Mouse (Mus musculus): ENCODE results near the gene Serpinf1.

Gene Serpinf1

GRCm38 (mm10) chr11:75455041-75455736 is 32.7 kb upstream of the Serpinf1 start:
- DNase-seq (ENCODE audit: low read depth), result no peak

GRCm38 (mm10) chr11:75453991-75454930 is 31.8 kb upstream of the Serpinf1 start, which contains the start of gene Wdr81:
Gene Wdr81 (minus strand): TSS chr11:75454717.
- DNase-seq (ENCODE audit: low read depth), result peak; percentile 86

DNA sequence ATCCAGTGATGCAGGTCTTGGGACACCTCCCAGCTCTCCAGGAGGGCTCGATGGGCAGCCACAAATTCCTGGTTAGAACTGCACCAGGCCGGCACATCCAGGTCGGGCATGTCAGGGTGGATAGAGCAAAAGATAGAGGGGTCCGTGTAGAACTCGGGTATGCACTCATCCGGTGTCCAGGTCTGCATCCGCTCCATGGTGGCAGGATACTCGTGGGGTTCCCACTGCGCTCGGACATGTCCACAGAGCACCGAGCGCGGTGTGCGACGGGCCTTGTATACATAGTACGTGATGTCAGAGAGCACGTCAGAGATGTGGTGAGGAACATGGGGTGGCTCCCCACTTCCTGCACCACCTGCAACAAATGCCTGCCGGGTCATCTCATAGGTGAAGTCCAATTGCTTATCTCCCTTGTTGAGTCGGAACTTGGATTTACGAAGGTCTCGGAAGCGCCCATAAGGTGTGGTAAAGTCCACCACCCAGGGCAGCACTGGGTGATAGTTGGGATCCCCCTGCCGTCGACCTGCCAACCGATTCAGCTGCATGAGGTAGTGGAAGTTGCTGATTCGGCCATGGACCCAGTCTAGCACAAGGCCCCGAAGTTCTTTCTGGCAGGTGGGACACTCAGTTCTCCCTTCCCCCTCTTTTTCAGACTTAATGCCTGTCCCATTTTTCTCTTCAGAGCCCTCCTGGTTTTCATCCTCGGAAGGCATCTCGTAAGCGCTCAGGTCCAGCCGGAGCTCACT is 30.5 kb upstream of the Serpinf1 start:
- DNase-seq (ENCODE audit: low read depth), result no peak

DNA sequence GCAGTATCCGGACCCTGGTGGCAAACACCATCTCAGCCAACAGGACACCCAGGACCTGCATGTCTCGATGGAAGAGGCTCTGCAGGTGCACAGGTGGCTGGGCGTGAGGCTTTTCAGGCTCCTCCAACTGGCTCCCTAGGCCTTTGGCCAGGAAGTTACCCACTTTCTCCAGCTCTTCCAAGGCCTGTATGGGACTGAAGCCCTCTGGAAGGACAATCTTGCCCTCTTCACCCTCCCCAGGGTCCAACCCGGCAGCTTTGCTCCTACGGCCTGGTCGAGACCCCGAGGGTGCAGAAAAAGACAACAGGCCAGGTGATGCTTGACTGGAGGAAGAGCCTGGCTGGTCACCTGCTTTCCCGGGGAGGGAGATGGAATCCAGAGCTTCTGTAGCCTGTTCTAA is 29.6 kb upstream of the Serpinf1 start:
- DNase-seq (ENCODE audit: low read depth), result no peak

- DNase-seq (ENCODE audit: low read depth), result no peak
Observed at GRCm38 (mm10) chr11:75450936-75451335, 28.4 kb upstream of the Serpinf1 start.

GRCm38 (mm10) chr11:75450304-75450908 is 27.9 kb upstream of the Serpinf1 start:
- DNase-seq (ENCODE audit: low read depth), result peak; percentile 73

DNA sequence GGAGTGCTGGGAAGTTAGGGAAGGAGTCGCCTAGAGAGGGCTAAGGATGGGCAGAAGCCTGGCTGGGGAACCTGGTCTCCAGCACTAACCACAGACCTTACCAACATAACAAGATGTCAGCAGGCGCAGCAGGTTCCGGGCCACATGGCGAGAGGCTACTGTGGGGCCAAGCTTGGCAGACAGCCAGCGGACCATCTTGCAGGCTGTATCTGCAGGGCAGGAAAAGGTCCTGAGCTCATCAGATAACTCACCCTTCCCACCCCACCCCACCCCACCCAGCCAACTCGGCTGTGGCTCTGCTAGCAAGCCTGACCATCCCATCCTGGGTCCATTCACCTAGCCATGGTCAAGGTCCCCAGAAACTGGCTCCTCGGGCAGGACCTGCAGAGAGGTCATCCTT is 27.2 kb upstream of the Serpinf1 start:
- peak; percentile 74 for DNase-seq (ENCODE audit: low read depth)

- DNase-seq (ENCODE audit: low read depth), result no peak
Observed at GRCm38 (mm10) chr11:75448575-75448974, 26.1 kb upstream of the Serpinf1 start.

DNA sequence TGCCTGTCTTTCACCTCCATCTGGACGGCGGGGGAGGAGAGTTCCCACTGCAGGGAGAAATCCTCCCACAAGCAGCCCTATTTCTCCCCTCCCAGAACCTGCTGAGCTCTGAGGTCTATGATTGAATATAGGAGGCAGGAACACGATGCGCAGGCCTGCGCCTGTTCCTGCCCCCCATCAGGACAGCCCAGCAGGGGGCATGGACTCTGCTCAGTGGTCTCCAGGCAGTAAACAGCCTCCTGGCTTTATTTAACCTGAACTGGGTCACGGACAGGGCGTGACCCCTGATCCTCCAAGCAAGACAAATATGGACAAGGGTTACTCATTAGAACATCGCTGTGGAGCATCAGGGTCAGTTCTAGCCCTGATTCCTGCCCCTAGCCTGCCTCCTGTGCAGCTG is 21.2 kb upstream of the Serpinf1 start:
- DNase-seq (ENCODE audit: low read depth), result no peak

- no peak for DNase-seq (ENCODE audit: low read depth)
Observed at GRCm38 (mm10) chr11:75441601-75442000, 19.1 kb upstream of the Serpinf1 start.

DNA sequence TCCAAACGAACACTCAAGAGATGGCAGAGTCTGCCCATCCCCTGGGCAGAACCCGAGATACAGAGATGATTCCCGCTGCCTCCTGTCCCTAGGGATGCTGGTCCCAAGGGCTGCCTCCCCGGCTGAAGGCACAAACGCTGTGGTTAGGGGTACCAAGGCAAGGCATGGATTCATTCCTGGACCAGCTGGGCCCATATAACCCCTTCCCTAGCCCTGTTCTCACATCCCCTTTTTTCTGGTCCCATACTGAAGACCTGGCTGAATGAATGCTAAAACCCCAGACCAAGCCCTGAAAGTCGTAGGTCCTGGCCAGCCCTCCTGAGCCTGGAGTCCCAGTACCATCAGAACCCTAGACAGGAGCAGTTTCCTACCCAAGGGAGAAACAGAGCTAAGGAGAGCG is 18.5 kb upstream of the Serpinf1 start:
- DNase-seq (ENCODE audit: low read depth), result no peak

GRCm38 (mm10) chr11:75439951-75440350 is 17.4 kb upstream of the Serpinf1 start:
- no peak for DNase-seq (ENCODE audit: low read depth)

DNA sequence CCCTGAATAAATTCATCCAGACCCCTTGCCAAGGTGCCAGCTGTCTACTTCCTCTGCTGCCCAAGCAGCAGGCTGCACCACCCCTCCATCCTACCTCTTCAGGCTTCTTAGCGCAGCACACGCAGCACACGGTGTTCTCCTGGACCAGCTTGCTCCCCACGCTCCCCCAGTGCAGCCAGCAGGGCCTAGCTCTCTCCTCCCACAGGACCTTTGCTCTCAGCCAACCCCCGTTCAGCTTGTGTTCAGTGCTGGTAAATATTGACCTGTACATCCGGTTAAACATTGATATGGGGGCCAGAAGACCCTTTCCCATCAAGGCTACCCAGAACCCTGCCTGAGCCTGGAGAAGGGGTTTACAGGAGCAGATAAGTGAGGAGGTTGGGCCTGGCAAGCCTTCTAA is 16.9 kb upstream of the Serpinf1 start, which contains the start of gene Serpinf2:
Serpinf2 (minus strand) TSS at position 229 of the 400 bp plus-strand sequence.
- no peak for DNase-seq (ENCODE audit: low read depth)

DNA sequence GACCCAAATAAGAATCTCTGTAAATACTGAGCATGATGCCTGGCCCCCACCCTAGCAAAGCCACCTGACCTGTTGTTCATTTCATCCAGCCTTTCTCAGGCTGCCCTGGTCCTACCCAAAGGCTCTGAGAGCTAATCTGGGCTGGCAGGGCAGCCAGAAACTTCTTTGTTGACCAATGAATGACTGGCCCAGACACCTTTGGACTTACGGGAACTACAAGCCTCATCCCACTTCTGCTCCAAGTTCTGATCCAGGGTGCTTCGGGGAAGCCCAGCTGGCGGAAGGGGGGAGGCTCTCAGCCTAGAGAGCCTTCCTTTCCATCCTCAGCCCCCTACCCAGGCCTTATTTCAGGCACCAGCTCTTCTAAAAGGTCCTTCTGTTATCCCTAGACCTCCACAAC is 16.3 kb upstream of the Serpinf1 start:
- DNase-seq (ENCODE audit: low read depth), result no peak

- DNase-seq (ENCODE audit: low read depth), result no peak
Observed at GRCm38 (mm10) chr11:75438194-75438593, 15.7 kb upstream of the Serpinf1 start.

GRCm38 (mm10) chr11:75434138-75434537 is 11.6 kb upstream of the Serpinf1 start:
- DNase-seq (ENCODE audit: low read depth), result no peak

DNA sequence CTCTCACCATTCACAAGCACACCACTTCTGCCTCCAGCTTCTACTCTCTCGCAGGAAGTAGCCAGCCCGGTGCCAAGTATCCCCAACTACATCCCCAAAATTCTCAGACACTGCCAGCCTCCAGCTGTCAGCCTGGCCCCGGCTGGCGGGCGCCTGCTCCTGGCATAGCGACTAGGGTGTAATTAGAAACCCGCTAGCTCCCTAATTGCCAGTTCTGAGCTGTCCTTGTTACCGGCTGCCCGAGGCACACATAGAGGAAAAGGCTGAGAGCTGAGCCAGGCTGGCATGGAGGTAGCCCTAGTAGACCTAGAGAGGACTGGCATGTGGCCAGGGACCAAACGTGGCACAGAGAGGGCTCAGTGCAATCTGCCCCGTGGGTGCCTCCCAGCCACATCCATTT is 8.8 kb upstream of the Serpinf1 start:
- no peak for DNase-seq (ENCODE audit: low read depth)

DNA sequence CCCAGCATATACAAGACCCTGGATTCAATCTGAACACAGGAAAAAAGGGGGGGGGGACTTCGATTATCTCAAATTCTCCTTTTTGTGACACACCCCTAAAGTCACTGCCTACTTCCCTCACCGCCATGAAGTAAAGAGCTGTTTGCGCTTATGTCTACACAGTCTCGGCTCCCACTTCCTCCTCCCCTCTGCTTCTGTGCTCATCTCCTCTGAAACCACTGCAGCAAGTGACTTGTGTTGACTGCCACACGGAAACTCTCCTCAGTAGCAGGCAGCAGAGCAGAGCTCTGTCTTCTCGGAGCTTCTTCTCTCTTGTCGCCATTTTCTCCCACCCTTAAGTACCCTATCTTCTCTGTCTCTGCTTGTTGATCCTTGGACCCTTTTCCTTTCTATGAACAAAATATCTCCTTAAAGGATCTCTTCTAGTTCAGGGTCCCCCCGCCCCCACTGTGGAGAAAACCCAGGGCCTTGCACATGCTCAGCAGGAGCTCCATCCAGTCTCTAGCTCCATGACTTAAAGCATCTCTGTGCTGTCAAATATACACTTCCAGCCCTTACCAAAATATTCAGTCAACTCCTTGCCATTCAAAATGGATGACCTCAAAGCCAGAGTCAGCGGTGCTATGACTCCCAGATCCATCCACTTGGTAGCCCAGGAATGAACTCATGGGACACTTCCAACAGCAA is 6.7 kb upstream of the Serpinf1 start:
- no peak for DNase-seq (ENCODE audit: low read depth)

DNA sequence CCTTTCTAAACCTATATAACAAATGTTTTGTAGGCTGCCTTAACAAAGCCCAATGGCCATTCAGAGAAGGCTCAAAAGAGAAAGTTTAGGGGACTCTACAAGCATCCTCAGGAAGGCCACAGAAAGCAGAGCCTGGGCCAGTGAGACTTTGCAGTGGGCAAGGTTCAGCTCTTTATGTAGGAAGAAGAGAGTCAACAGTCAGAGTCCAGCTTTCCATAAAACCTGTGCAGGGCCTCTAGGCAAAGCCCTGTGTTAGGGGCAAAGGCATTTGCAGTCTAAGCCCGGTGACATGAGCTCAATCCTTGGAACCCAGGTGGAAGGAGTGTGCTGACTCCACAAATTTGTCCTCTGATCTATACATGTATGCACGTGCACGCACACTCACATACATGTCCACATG is 2.0 kb upstream of the Serpinf1 start:
- no peak for DNase-seq (ENCODE audit: low read depth)

DNA sequence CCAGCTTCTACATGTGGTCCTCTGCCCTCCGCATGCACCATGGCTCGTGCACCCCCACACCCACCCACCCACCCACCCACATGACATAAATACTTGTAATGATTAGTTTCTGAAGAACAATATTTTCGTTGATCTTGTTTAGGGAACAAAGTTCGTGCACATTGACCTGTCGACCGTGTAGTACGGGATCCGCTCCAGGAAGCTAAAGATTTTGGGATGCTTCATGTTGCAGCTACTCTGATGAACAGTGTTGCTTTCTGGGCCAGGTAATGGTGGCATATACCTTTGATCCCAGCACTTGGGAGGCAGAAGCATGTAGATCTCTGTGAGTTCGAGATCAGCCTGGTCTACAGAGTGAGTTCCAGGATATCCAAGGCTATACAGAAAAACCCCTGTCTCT is 1.5 kb upstream of the Serpinf1 start:
- no peak for DNase-seq (ENCODE audit: low read depth)

GRCm38 (mm10) chr11:75423091-75423490 is 590 bp upstream of the Serpinf1 start:
- no peak for DNase-seq (ENCODE audit: low read depth)

Measured in c-Kit-positive CD71-positive TER-119-negative erythroid progenitor cells, embryonic 14.5 days (primary cell).